Mouse (Mus musculus): ENCODE data around the gene Ttc7b. TPM values are rescaled to one million over a fixed set of nuclear protein-coding genes. Genes with fewer than 3 reads are reported as not detected.

The Ttc7b gene
- total RNA-seq, 2 experiments from 2014 or later: 6.2 to 13.4 TPM

DNA sequence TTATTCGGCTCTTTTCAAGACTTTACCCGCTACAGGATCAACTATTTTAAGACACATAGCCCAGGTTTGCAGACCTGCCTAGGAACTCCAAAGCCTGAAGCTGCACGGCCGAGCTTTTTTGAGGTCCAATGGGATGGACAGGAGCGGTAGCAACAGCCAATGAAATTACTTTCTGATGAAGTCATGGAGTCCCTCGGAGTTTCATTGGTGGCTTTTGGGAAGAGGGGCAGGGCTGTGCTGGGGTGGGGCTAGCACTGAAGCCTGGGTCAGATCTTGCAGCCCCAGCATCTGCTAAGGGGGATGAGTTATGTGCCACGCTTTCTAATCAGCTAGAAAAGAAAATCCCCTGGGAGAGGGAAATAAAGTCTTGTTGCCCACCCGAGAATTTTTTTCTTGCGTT is 7.1 kb upstream of the Ttc7b start:
- no peak for ATAC-seq (replicated peaks; ENCODE audit: low FRiP score, poor library complexity, severe bottlenecking)

DNA sequence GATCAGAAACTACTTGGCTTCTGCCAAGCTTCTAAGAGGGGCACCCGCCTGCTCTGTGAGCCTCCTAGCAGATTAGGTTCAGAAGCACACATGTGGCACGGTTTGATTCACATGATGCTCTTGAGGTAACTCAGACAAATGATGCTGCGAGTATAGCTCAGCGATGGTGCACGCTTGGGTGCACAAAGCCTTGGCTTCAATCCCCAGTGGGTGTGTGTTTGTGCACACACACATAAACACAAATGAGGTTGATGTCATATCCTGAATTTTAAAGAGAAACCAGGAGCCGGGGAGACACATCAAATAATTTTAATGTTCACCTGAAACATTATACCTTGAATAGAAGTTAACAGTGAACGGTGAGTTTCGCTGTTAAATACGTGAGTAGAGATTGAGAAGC is 6.6 kb upstream of the Ttc7b start:
- ATAC-seq (replicated peaks; ENCODE audit: low FRiP score, poor library complexity, severe bottlenecking): no peak

DNA sequence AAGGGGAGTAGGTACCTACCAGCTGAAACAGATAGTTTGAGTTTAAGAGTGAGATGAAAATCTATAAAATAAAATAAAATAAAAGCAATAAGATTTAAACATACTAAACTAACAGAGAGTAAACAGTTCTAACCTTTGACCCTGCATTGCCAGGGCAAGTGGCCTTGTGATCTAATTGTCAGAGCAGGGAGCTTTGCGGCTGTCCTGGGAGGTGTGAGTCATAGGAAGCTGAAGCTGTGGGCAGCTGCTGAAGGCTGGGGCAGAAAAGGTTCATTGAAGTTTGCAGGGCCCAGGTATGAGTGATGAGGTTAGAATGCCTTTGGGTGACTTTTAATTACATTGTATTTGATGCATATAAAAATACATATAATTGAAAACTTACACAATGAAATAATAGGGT is 5.3 kb upstream of the Ttc7b start:
- no peak for ATAC-seq (replicated peaks; ENCODE audit: low FRiP score, poor library complexity, severe bottlenecking)

- no peak for ATAC-seq (replicated peaks; ENCODE audit: low FRiP score, poor library complexity, severe bottlenecking)
Observed at GRCm38 (mm10) chr12:100520077-100520793, 391 bp downstream of the Ttc7b start.

GRCm38 (mm10) chr12:100519684-100520076 is 946 bp downstream of the Ttc7b start:
- no peak for ATAC-seq (replicated peaks; ENCODE audit: low FRiP score, poor library complexity, severe bottlenecking)

- no peak for ATAC-seq (replicated peaks; ENCODE audit: low FRiP score, poor library complexity, severe bottlenecking)
Observed at GRCm38 (mm10) chr12:100517371-100517770, 3.3 kb downstream of the Ttc7b start.

- ATAC-seq (replicated peaks; ENCODE audit: low FRiP score, poor library complexity, severe bottlenecking): no peak
Observed at GRCm38 (mm10) chr12:100516161-100516838, 4.3 kb downstream of the Ttc7b start.

- no peak for ATAC-seq (replicated peaks; ENCODE audit: low FRiP score, poor library complexity, severe bottlenecking)
Observed at GRCm38 (mm10) chr12:100515493-100515892, 5.1 kb downstream of the Ttc7b start.

GRCm38 (mm10) chr12:100514611-100515010 is 6.0 kb downstream of the Ttc7b start:
- ATAC-seq (replicated peaks; ENCODE audit: low FRiP score, poor library complexity, severe bottlenecking): no peak

- no peak for ATAC-seq (replicated peaks; ENCODE audit: low FRiP score, poor library complexity, severe bottlenecking)
Observed at GRCm38 (mm10) chr12:100513131-100513530, 7.5 kb downstream of the Ttc7b start.

GRCm38 (mm10) chr12:100512641-100513040 is 8.0 kb downstream of the Ttc7b start:
- no peak for ATAC-seq (replicated peaks; ENCODE audit: low FRiP score, poor library complexity, severe bottlenecking)

DNA sequence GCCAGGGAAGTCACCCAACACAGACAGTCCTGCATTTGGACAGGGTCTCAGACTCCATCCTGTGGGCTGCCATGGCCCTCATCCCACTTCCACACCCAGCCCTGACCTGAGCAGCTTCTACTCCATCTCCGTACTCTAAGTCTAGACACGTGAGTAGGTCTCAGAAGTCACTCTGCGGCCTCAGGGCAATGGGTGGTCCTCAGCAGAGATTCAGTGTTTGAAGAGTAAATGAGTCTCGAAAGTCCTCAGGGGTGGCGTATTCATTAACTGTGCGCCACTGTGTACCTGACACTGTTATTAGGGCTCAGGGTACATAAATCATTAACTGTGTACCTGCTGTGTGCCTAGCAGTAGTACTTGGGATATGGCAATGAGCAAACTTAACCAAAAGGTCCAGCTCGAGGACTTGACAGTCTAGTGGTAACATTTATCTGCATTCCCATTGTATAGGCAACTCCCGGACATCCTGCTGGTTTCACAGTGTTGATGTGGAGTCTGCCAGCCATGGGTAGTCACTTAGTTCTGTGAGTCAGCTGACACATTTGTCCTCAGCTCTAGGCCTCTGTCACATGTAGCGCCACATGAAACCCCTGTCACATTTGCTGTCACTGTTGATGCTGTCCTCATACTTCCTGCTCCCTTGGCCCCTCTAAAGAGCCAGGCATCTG is 10.9 kb downstream of the Ttc7b start:
- no peak for ATAC-seq (replicated peaks; ENCODE audit: low FRiP score, poor library complexity, severe bottlenecking)

GRCm38 (mm10) chr12:100508668-100509067 is 12.0 kb downstream of the Ttc7b start:
- no peak for ATAC-seq (replicated peaks; ENCODE audit: low FRiP score, poor library complexity, severe bottlenecking)

GRCm38 (mm10) chr12:100505484-100505883 is 15.1 kb downstream of the Ttc7b start:
- no peak for ATAC-seq (replicated peaks; ENCODE audit: low FRiP score, poor library complexity, severe bottlenecking)

DNA sequence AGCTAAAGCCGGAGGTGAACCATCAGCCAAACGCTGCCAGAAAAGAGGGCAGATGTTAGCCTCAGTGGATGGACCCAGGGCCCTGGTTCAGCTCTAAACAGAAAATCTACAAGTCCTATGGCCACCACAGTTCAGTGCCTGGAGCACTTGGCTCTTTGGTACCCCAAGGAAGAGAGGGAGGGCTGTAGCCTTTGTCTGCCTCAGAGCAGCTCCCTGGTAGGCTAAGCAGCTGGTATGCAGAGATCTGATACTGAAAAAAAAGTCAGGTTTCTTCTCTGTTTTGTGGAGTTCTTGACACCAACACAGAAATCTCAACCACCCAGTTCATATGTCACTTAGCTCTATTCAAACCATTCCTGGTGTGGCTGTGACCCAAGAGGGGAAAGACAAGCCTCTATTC is 16.0 kb downstream of the Ttc7b start:
- no peak for ATAC-seq (replicated peaks; ENCODE audit: low FRiP score, poor library complexity, severe bottlenecking)

DNA sequence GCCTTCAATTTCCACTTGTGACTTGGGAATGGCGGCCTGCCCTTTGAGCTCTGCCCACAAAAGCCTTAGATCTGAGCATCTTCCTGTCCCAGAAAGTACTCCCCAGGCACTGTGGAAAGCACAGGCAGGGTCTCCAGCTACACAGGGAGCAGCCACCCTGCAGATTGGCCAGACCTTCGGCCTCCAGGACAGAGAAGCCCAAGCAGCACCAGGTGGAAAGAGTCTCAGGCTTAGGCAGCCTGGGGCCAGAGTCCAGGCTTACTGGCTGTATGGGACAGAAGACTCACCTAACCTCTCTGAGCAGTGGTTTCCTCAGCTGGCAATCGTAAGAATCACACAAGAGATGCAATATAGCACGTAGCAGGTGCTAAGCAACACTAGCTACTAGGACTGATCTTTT is 17.0 kb downstream of the Ttc7b start:
- no peak for ATAC-seq (replicated peaks; ENCODE audit: low FRiP score, poor library complexity, severe bottlenecking)

DNA sequence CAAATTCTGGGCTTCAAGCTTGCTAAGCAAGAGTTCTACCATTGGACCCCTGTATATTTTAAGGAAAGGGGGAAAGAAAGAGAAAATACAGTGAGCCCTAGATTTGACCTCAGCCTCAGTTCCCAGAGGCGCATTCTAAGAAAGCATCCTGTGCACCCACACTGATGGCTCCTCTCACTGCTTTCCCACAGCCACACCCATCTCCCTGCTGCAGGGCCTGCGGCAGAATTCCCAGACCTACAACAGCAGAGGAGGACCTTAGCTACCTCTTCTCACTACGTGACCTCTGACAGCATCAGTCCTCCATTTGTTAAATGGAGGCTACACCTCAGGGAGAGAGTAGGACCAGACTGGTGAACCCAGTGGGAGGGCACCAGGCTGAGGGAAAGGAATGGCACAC is 18.1 kb downstream of the Ttc7b start:
- no peak for ATAC-seq (replicated peaks; ENCODE audit: low FRiP score, poor library complexity, severe bottlenecking)

GRCm38 (mm10) chr12:100501261-100501660 is 19.4 kb downstream of the Ttc7b start:
- no peak for ATAC-seq (replicated peaks; ENCODE audit: low FRiP score, poor library complexity, severe bottlenecking)

DNA sequence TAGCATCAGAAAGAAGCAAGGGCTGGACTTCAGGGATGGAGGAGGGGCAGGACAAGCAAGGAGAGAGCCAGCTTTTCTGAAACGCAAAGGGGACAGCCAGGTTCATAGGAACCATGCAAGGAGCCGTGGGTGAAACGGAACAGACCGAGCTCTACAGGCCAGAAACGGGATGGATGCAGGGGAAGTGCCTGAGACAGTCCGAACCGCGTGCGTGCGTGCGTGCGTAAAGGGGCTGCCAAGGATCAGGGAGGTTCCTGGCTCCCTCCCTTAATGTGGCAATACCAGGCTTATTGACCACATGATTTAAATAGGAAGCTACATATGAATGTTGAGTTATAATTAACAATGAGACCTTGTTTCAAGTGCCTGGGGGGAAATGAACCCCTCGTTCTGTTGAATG is 21.2 kb downstream of the Ttc7b start:
- ATAC-seq (replicated peaks; ENCODE audit: low FRiP score, poor library complexity, severe bottlenecking): no peak

GRCm38 (mm10) chr12:100498006-100498405 is 22.6 kb downstream of the Ttc7b start:
- ATAC-seq (replicated peaks; ENCODE audit: low FRiP score, poor library complexity, severe bottlenecking): no peak

- no peak for ATAC-seq (replicated peaks; ENCODE audit: low FRiP score, poor library complexity, severe bottlenecking)
Observed at GRCm38 (mm10) chr12:100495083-100495482, 25.5 kb downstream of the Ttc7b start.
